Mouse (Mus musculus): Measurements from ENCODE around the gene Ak9. TPM values are rescaled to one million over a fixed set of nuclear protein-coding genes. Genes with fewer than 3 reads are reported as not detected.
A peak's percentile ranks its signal among the peaks of the same experiment; 100 is the strongest.

Ak9 gene
- polyA plus RNA-seq, 1 experiment from 2014 or later = 0.51 TPM

DNA sequence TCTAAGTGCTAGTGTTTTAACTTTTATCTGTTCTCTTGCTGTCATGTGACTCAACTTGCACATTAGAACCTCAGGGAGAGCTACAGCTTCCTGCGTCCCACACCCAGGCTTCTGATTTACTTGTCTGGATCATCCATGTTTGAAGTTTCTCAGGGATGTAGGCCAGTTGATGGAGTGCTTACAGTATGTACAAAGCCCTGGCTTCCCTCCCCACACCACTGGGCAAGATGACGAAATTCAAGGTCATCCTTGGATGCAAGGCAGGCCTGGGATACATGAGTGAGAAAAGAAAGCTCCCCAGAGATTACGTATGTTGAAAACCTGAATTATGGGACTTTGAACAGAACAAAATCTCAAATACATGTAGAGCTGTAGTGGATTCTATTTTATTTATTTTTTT, 149.0 kb downstream of the Ak9 start:
- WGBS = 80% methylated on average over 3 of the region's 3 CpGs
- Histone ChIP-seq H3K9ac (ENCODE audit: low read length) (no peak overlapping the region), H3K4me3 (ENCODE audit: low read length) (no peak overlapping the region), H3K4me1 (replicated peaks; ENCODE audit: control insufficient read depth, insufficient read depth, low read length) (peaks cover 7% of the 10 kb centered on the region; the same call in 1 of the 2 replicates), H3K27ac (ENCODE audit: low read length) (no peak overlapping the region), H3K27me3 (ENCODE audit: control insufficient read depth, insufficient read depth, low read depth, low read length) (no peaks in the 10 kb centered on the region), H3K4me2 (ENCODE audit: low read depth, low read length) (no peak overlapping the region), H3K36me3 (ENCODE audit: control insufficient read depth, insufficient read depth, low read length) (peaks cover 13% of the 10 kb centered on the region), H3K9me3 (ENCODE audit: control insufficient read depth, low read length) (no peaks in the 10 kb centered on the region)
- ATAC-seq (ENCODE audit: low read depth) = no peak

DNA sequence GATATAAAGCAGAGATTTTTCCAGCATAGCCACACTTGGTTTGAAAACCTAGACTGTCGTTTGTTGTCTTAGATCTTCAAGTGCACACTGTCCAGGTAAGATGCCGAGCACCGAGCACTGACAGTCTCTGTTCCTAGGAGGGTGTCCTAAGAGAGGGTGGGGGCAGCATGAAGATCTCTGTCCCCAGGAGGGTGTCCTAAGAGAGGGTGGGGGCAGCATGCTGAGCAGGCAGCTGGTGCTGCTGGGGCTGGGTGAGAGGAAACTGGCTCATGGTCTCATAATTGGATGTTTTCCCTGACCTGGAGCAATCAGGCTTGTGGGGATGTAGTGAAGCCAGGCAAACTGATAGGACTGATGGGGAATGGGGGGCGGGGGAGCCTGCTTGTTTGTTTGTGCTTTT, 156.2 kb downstream of the Ak9 start:
- H3K4me3 ChIP-seq (ENCODE audit: low read length) = no peak overlapping the region
- H3K27ac ChIP-seq (ENCODE audit: low read length) = no peak overlapping the region
- H3K9ac ChIP-seq (ENCODE audit: low read length) = no peak overlapping the region
- no peak for ATAC-seq (ENCODE audit: low read depth)
- 77% methylated on average over 4 of the region's 4 CpGs for WGBS
- no peak overlapping the region for H3K4me2 ChIP-seq (ENCODE audit: low read depth, low read length)
- no peaks in the 10 kb centered on the region for H3K9me3 ChIP-seq (ENCODE audit: control insufficient read depth, low read length)
- no peaks in the 10 kb centered on the region for H3K27me3 ChIP-seq (ENCODE audit: control insufficient read depth, insufficient read depth, low read depth, low read length)
- no peaks in the 10 kb centered on the region for H3K4me1 ChIP-seq (replicated peaks; ENCODE audit: control insufficient read depth, insufficient read depth, low read length)
- H3K36me3 ChIP-seq (ENCODE audit: control insufficient read depth, insufficient read depth, low read length) = peaks cover 12% of the 10 kb centered on the region

- peaks cover 10% of the 10 kb centered on the region for H3K36me3 ChIP-seq (ENCODE audit: control insufficient read depth, insufficient read depth, low read length)
- no peaks in the 10 kb centered on the region for H3K4me1 ChIP-seq (replicated peaks; ENCODE audit: control insufficient read depth, insufficient read depth, low read length)
- no peak overlapping the region for H3K4me2 ChIP-seq (ENCODE audit: low read depth, low read length)
- ATAC-seq (ENCODE audit: low read depth) = no peak
- H3K4me3 ChIP-seq (ENCODE audit: low read length) = no peak overlapping the region
- 12% methylated on average over 2 of the region's 2 CpGs for WGBS
- no peaks in the 10 kb centered on the region for H3K27me3 ChIP-seq (ENCODE audit: control insufficient read depth, insufficient read depth, low read depth, low read length)
- no peak overlapping the region for H3K27ac ChIP-seq (ENCODE audit: low read length)
- no peaks in the 10 kb centered on the region for H3K9me3 ChIP-seq (ENCODE audit: control insufficient read depth, low read length)
- no peak overlapping the region for H3K9ac ChIP-seq (ENCODE audit: low read length)
These were observed 156.7 kb downstream of the Ak9 start for GRCm38 (mm10) chr10:41460501-41460900.

DNA sequence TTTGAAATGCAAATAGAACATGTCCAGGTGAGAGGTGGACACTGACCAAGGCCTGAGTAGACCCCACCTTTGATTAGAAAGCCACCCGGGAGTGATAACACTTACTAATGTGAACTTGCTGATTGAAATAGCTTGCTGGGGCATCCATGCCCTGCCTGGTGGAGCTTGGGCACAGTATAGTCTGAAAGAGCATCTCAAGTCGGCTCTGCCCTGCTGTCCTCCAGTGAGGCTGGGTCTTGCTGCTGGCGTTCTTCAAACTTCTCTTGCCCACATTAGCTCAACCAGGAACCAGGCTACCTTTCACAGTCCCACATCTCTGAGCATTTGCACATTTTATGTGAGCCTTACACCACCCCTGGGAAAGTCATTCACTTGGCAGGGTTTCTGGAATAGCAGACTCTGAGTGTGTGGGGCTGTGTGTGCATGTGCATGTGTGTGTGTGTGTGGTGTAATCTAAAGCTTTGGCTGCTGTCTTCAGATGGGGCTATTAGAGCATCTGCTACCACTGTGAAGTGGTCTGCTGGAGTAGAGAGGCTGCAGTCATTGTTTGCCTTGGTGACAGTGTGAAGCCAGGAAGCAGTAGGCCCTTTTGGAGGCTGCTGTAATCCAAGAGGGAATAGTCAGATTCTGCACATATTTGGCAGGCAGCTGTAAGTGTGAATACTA, 157.4 kb downstream of the Ak9 start:
- H3K27me3 ChIP-seq (ENCODE audit: control insufficient read depth, insufficient read depth, low read depth, low read length) = no peaks in the 10 kb centered on the region
- H3K9me3 ChIP-seq (ENCODE audit: control insufficient read depth, low read length) = no peaks in the 10 kb centered on the region
- H3K4me2 ChIP-seq (ENCODE audit: low read depth, low read length) = no peak overlapping the region
- no peak overlapping the region for H3K27ac ChIP-seq (ENCODE audit: low read length)
- 84% methylated on average over 3 of the region's 3 CpGs for WGBS
- no peak overlapping the region for H3K4me3 ChIP-seq (ENCODE audit: low read length)
- H3K9ac ChIP-seq (ENCODE audit: low read length) = no peak overlapping the region
- peaks cover 13% of the 10 kb centered on the region for H3K36me3 ChIP-seq (ENCODE audit: control insufficient read depth, insufficient read depth, low read length)
- no peaks in the 10 kb centered on the region for H3K4me1 ChIP-seq (replicated peaks; ENCODE audit: control insufficient read depth, insufficient read depth, low read length)
- ATAC-seq (ENCODE audit: low read depth) = no peak

DNA sequence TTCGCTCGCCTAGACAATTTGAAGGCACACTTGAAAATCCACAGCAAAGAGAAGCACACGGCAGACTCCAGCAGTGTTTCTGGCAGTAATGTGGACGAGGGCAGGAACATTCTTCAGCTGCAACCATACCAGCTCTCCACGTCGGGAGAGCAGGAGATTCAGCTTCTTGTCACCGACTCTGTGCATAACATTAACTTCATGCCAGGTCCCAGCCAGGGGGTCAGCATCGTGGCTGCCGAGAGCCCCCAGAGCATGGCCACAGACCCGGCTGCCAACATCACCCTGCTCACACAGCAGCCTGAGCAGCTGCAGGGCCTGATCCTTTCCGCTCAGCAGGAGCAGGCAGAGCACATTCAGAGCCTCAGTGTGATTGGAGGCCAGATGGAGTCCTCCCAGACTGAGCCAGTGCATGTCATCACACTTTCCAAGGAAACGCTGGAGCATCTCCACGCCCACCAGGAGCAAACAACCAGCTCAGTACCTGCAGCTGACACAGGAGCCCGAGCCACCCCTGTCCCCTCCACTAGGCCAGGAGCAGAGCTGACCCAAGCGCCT, 160.7 kb downstream of the Ak9 start:
- H3K36me3 ChIP-seq (ENCODE audit: control insufficient read depth, insufficient read depth, low read length) = peaks cover 13% of the 10 kb centered on the region
- ATAC-seq (ENCODE audit: low read depth) = no peak
- H3K9me3 ChIP-seq (ENCODE audit: control insufficient read depth, low read length) = no peaks in the 10 kb centered on the region
- H3K27me3 ChIP-seq (ENCODE audit: control insufficient read depth, insufficient read depth, low read depth, low read length) = no peaks in the 10 kb centered on the region
- H3K9ac ChIP-seq (ENCODE audit: low read length) = no peak overlapping the region
- H3K4me3 ChIP-seq (ENCODE audit: low read length) = no peak overlapping the region
- H3K4me2 ChIP-seq (ENCODE audit: low read depth, low read length) = no peak overlapping the region
- no peak overlapping the region for H3K27ac ChIP-seq (ENCODE audit: low read length)
- WGBS = 59% methylated on average over 15 of the region's 15 CpGs
- H3K4me1 ChIP-seq (replicated peaks; ENCODE audit: control insufficient read depth, insufficient read depth, low read length) = no peaks in the 10 kb centered on the region

- Histone ChIP-seq H3K4me3 (ENCODE audit: low read length) (no peak overlapping the region), H3K4me2 (ENCODE audit: low read depth, low read length) (no peak overlapping the region), H3K27ac (ENCODE audit: low read length) (no peak overlapping the region), H3K27me3 (ENCODE audit: control insufficient read depth, insufficient read depth, low read depth, low read length) (no peaks in the 10 kb centered on the region), H3K4me1 (replicated peaks; ENCODE audit: control insufficient read depth, insufficient read depth, low read length) (no peaks in the 10 kb centered on the region), H3K9me3 (ENCODE audit: control insufficient read depth, low read length) (no peaks in the 10 kb centered on the region), H3K36me3 (ENCODE audit: control insufficient read depth, insufficient read depth, low read length) (peaks cover 13% of the 10 kb centered on the region), H3K9ac (ENCODE audit: low read length) (no peak overlapping the region)
- 49% methylated on average over 6 of the region's 6 CpGs for WGBS
- ATAC-seq (ENCODE audit: low read depth) = no peak
These were observed 163.5 kb downstream of the Ak9 start for GRCm38 (mm10) chr10:41467325-41467724.

DNA sequence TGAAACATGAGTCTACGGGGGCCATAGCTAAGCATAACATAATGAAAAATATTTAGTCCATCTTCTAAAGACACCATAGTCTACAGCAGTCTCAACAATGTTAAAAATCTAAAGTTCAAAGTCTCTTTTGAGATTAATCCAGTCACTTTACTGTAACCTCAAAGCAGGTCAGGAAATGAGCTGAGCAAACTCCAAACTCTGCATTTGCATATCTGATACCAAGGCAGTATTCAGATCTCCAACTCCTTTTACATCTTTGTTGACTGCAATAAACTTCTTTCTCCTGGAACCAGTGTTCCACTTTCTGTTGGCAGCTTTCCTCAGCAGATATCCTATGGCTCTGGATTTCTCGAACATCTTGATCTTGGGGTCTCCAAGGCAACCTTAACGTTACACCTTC, 166.9 kb downstream of the Ak9 start:
- Histone ChIP-seq H3K4me2 (ENCODE audit: low read depth, low read length) (no peak overlapping the region), H3K4me1 (replicated peaks; ENCODE audit: control insufficient read depth, insufficient read depth, low read length) (peaks cover 17% of the 10 kb centered on the region), H3K36me3 (ENCODE audit: control insufficient read depth, insufficient read depth, low read length) (peaks cover 9% of the 10 kb centered on the region; the same call in 1 of the 2 replicates), H3K4me3 (ENCODE audit: low read length) (no peak overlapping the region), H3K9ac (ENCODE audit: low read length) (no peak overlapping the region), H3K9me3 (ENCODE audit: control insufficient read depth, low read length) (no peaks in the 10 kb centered on the region), H3K27ac (ENCODE audit: low read length) (no peak overlapping the region), H3K27me3 (ENCODE audit: control insufficient read depth, insufficient read depth, low read depth, low read length) (no peaks in the 10 kb centered on the region)
- 74% methylated on average over 3 of the region's 3 CpGs for WGBS
- no peak for ATAC-seq (ENCODE audit: low read depth)

GRCm38 (mm10) chr10:41472534-41472933, 168.8 kb downstream of the Ak9 start:
- ATAC-seq (ENCODE audit: low read depth) = no peak
- 0 out of 2 replicates have a peak overlapping the region, but pooled peaks have one; percentile 16 for H3K27ac ChIP-seq (ENCODE audit: low read length)
- peaks cover 24% of the 10 kb centered on the region for H3K4me1 ChIP-seq (replicated peaks; ENCODE audit: control insufficient read depth, insufficient read depth, low read length)

DNA sequence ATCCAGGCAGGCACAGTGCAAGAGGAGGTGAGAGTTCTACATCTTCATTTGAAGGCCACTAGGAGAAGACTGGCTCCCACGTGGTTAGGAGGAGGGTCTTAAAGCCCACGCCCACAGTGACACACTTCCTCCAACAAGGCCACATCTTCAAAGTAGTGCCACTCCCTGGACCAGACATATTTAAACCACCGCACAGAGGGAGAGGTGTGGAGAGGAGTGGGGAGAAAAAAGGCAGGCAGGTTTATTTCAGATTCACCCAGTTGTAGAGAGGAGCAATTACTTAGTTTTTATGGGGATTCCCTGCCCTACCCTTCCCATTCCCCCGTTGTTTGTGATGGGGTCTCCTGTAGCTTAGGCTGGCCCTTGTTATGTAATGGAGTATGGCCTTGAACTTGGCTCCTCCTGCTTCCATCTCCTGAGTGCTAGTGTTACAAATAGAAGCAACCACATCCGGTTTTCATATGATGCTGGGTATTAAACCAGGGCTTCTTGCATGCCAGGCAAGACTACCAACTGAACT, 169.2 kb downstream of the Ak9 start:
- H3K27me3 ChIP-seq (ENCODE audit: control insufficient read depth, insufficient read depth, low read depth, low read length) = no peaks in the 10 kb centered on the region
- peak overlapping the region; percentile 16; the same call in 1 of the 2 replicates for H3K27ac ChIP-seq (ENCODE audit: low read length)
- no peak overlapping the region for H3K4me2 ChIP-seq (ENCODE audit: low read depth, low read length)
- no peak overlapping the region for H3K9ac ChIP-seq (ENCODE audit: low read length)
- WGBS = 65% methylated on average over 5 of the region's 5 CpGs
- H3K9me3 ChIP-seq (ENCODE audit: control insufficient read depth, low read length) = no peaks in the 10 kb centered on the region
- no peaks in the 10 kb centered on the region for H3K36me3 ChIP-seq (ENCODE audit: control insufficient read depth, insufficient read depth, low read length)
- ATAC-seq (ENCODE audit: low read depth) = no peak
- H3K4me3 ChIP-seq (ENCODE audit: low read length) = no peak overlapping the region
- peaks cover 27% of the 10 kb centered on the region for H3K4me1 ChIP-seq (replicated peaks; ENCODE audit: control insufficient read depth, insufficient read depth, low read length)

More at GRCm38 (mm10) chr10:41472534-41472933, 168.8 kb downstream of the Ak9 start:
- no peak overlapping the region for H3K4me3 ChIP-seq (ENCODE audit: low read length)
- no peak overlapping the region for H3K9ac ChIP-seq (ENCODE audit: low read length)
- H3K27me3 ChIP-seq (ENCODE audit: control insufficient read depth, insufficient read depth, low read depth, low read length) = no peaks in the 10 kb centered on the region
- H3K4me2 ChIP-seq (ENCODE audit: low read depth, low read length) = no peak overlapping the region
- H3K36me3 ChIP-seq (ENCODE audit: control insufficient read depth, insufficient read depth, low read length) = no peaks in the 10 kb centered on the region
- H3K9me3 ChIP-seq (ENCODE audit: control insufficient read depth, low read length) = no peaks in the 10 kb centered on the region
